Mouse (Mus musculus) ovary, postnatal 36 days (tissue): ENCODE data around the gene Il12rb1.

ENCODE experiments used
- DNase-seq: peaks from one replicate; pipeline ENCODE4 v3.0.0; 2022; ENCODE audit warnings: low spot score, mixed read lengths

Gene Il12rb1

GRCm38 (mm10) chr8:70808239-70808638 lies at the start of gene Il12rb1:
Il12rb1 (plus strand) TSS chr8:70808449.
- DNase-seq = no peak

- DNase-seq = peak; percentile 52
Measured at GRCm38 (mm10) chr8:70758616-70759561, 49.4 kb upstream of the Il12rb1 start.

GRCm38 (mm10) chr8:70760350-70760749 lies 47.9 kb upstream of the Il12rb1 start:
- no peak for DNase-seq

- peak; percentile 91 for DNase-seq
Measured at GRCm38 (mm10) chr8:70760775-70761406, 47.4 kb upstream of the Il12rb1 start, which contains the start of gene Mpv17l2. Mpv17l2 (minus strand) TSS chr8:70760946.

- no peak for DNase-seq
Measured at GRCm38 (mm10) chr8:70762118-70762517, 46.1 kb upstream of the Il12rb1 start.

GRCm38 (mm10) chr8:70763354-70763753 lies 44.9 kb upstream of the Il12rb1 start:
- DNase-seq = no peak

- no peak for DNase-seq
Measured at GRCm38 (mm10) chr8:70764026-70764425, 44.2 kb upstream of the Il12rb1 start.

- no peak for DNase-seq
Measured at GRCm38 (mm10) chr8:70764676-70765075, 43.6 kb upstream of the Il12rb1 start.

- no peak for DNase-seq
Measured at GRCm38 (mm10) chr8:70765329-70765728, 42.9 kb upstream of the Il12rb1 start.

GRCm38 (mm10) chr8:70765838-70766570 lies 42.2 kb upstream of the Il12rb1 start:
- no peak for DNase-seq

- peak; percentile 75 for DNase-seq
Measured at GRCm38 (mm10) chr8:70766571-70767440, 41.4 kb upstream of the Il12rb1 start.

- no peak for DNase-seq
Measured at GRCm38 (mm10) chr8:70767503-70767902, 40.7 kb upstream of the Il12rb1 start.

- DNase-seq = no peak
Measured at GRCm38 (mm10) chr8:70768231-70768776, 39.9 kb upstream of the Il12rb1 start.

- no peak for DNase-seq
Measured at GRCm38 (mm10) chr8:70768956-70769355, 39.3 kb upstream of the Il12rb1 start.

GRCm38 (mm10) chr8:70769359-70769758 lies 38.9 kb upstream of the Il12rb1 start:
- DNase-seq = peak; percentile 94

GRCm38 (mm10) chr8:70769858-70770257 lies 38.4 kb upstream of the Il12rb1 start:
- no peak for DNase-seq

GRCm38 (mm10) chr8:70770748-70771147 lies 37.5 kb upstream of the Il12rb1 start:
- DNase-seq = no peak

GRCm38 (mm10) chr8:70771217-70771616 lies 37.0 kb upstream of the Il12rb1 start:
- DNase-seq = no peak

- no peak for DNase-seq
Measured at GRCm38 (mm10) chr8:70772075-70772474, 36.2 kb upstream of the Il12rb1 start.

- no peak for DNase-seq
Measured at GRCm38 (mm10) chr8:70772890-70773289, 35.4 kb upstream of the Il12rb1 start.

GRCm38 (mm10) chr8:70773410-70773809 lies 34.8 kb upstream of the Il12rb1 start:
- no peak for DNase-seq
